In the genomic region with DNA sequence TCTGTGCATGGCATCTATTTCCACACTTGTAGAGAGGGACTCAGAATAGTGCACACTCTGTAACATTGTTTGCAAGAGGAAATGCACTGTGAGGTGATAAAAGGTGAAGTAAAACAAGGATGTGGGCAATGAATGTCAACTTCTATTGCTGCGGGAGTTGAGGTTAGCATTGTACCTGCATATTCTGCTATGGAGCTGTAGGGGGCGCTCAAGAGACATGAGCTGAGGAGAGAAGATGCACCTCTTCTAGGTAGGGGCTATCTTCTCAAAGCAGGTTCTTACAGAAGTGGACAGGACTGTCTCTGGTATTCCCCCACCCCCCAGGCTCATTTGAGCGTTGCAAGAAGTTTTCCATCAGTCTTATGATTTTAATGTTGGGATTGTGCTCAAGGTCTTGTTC, we compare ENCODE assay signal across 13 mouse cellular contexts. TPM values are rescaled to one million over a fixed set of nuclear protein-coding genes. Genes with fewer than 3 reads are reported as not detected.
DNase-seq lines count a peak whose midpoint lies in the region; ATAC-seq and TF ChIP-seq lines count a peak whose summit lies in the region.
"Had no signal": no experiment of that assay in that cellular context is flagged by ENCODE, and none has a peak within 500 bp of the region (broad histone marks: within the 10 kb centered on the region; RNA-seq: fewer than 3 reads in every experiment).

No protein-coding gene starts in this region.

- no peak overlapping the region for H3K9ac ChIP-seq in neural tube, embryonic 15.5 days (replicated peaks)
- H3K9ac ChIP-seq: midbrain, embryonic 12.5 days had no signal

- H3K9me3 ChIP-seq in neural tube, embryonic 15.5 days (replicated peaks) = no peaks in the 10 kb centered on the region
- H3K9me3 ChIP-seq: midbrain, embryonic 12.5 days had no signal

- no peak for ATAC-seq in neural tube, embryonic 15.5 days (ENCODE audit: low FRiP score)
- ATAC-seq: inflammation-experienced regulatory T-cells, adult 6 months had no signal

- no peak overlapping the region for H3K4me3 ChIP-seq in left cerebral cortex, adult 2 months
- H3K4me3 ChIP-seq in neural tube, embryonic 15.5 days (replicated peaks) = no peak overlapping the region
- H3K4me3 ChIP-seq: erythroblast, embryonic 14.5 days; midbrain, embryonic 12.5 days had no signal

- peaks cover 41% of the 10 kb centered on the region for H3K27me3 ChIP-seq in neural tube, embryonic 15.5 days (replicated peaks)

- H3K36me3 ChIP-seq in neural tube, embryonic 15.5 days = no peaks in the 10 kb centered on the region
- H3K36me3 ChIP-seq: midbrain, embryonic 12.5 days had no signal

- TF ChIP-seq CTCF in left cerebral cortex, adult 2 months (IDR thresholded peaks at IDR 0.05) = peak; percentile 73

- H3K27ac ChIP-seq in left cerebral cortex, adult 2 months = no peak overlapping the region
- H3K27ac ChIP-seq in neural tube, embryonic 15.5 days (replicated peaks) = no peak overlapping the region
- H3K27ac ChIP-seq: midbrain, embryonic 12.5 days had no signal

- H3K4me2 ChIP-seq in neural tube, embryonic 15.5 days = no peak overlapping the region
- H3K4me2 ChIP-seq: midbrain, embryonic 12.5 days had no signal

- intact Hi-C loops in left cerebral cortex, adult 2 months (cut with DNase I) = no loop called here
- intact Hi-C loops in left cerebral cortex, postnatal 10 days (cut with DNase I) = no loop called here

- peaks cover 31% of the 10 kb centered on the region for H3K4me1 ChIP-seq in neural tube, embryonic 15.5 days

- 59% methylated on average over 3 of the region's 3 CpGs for WGBS in neural tube, embryonic 15.5 days

- DNase-seq in cerebellum, postnatal 14 days = peak; percentile 45 to 55
- no peak for DNase-seq in cerebellum, postnatal 36 days
- DNase-seq in left cerebral cortex, adult 2 months (ENCODE audit: extremely low spot score in 1 of 2, low spot score in 2 of 2) = no peak
- no peak for DNase-seq in left cerebral cortex, postnatal 10 days (ENCODE audit: extremely low spot score in 1 of 2, low spot score in 2 of 2)
- peak; percentile 59 for DNase-seq in 416B (ENCODE audit: low read depth)
- peak; percentile 39 for DNase-seq in brain, adult 2 months (ENCODE audit: low read depth, low spot score)
- DNase-seq in spleen, adult 18-20 months = no peak
- DNase-seq: adrenal gland, adult 2 months; cerebellum, adult 8-10 months had no signal

RNA-seq across cellular contexts. Expression of gene Adamtsl3, which starts 3.7 kb away (rescaled TPM):
- total RNA-seq in left cerebral cortex, adult 2 months (2021) = 1 to 10 TPM in 1 of 2 experiments, under 1 TPM in 1; 0.97 to 2.0 TPM
- 1 to 10 TPM; 1.6 to 3.1 TPM for total RNA-seq in left cerebral cortex, postnatal 10 days (2021)
- polyA plus RNA-seq in neural tube, embryonic 15.5 days (2015; fragmentation: Nextera tagmentation; extraction: Ambion mirVana) = 1.0 and 1.8 TPM in 2 replicates
- polyA plus RNA-seq: erythroblast, embryonic 14.5 days had no signal

Comparison
In these comparisons a context has a peak if more than half of its experiments do, and no peak if none do; other contexts are left out.
1. DNase-seq: peak in cerebellum, postnatal 14 days (2 of 2), 416B (single experiment) and brain, adult 2 months (single experiment); none in cerebellum, postnatal 36 days (0 of 2), left cerebral cortex, adult 2 months (0 of 2), left cerebral cortex, postnatal 10 days (0 of 2) and spleen, adult 18-20 months (0 of 2).